Mouse (Mus musculus) limb, embryonic 15.5 days (tissue): ENCODE measurements around the gene Gdpd3. TPM values are rescaled to one million over a fixed set of nuclear protein-coding genes. Genes with fewer than 3 reads are reported as not detected.

ENCODE experiments used
- ATAC-seq: fragments of 200-750 bp; cut with Nextera tagmentation; 2 replicates; pipeline ENCODE4 v1.8.0; 2017; ENCODE audit warnings: low read depth, moderate TSS enrichment; ENCODE audit not compliant: insufficient number of reproducible peaks, low FRiP score, low TSS enrichment
- H3K27ac ChIP-seq: fragments of 300-500 bp; sonication (generic); 2 replicates; pipeline ENCODE4 v1.5.1; 2015; ENCODE audit warnings: moderate library complexity, mild to moderate bottlenecking, inconsistent platforms
- H3K27me3 ChIP-seq: fragments of 300-500 bp; sonication (generic); 2 replicates; pipeline ENCODE4 v1.6.1; 2015; ENCODE audit warnings: inconsistent platforms
- H3K36me3 ChIP-seq: fragments of 300-500 bp; sonication (generic); 2 replicates; pipeline ENCODE4 v1.6.1; 2015; ENCODE audit warnings: inconsistent platforms
- H3K4me1 ChIP-seq: fragments of 300-500 bp; sonication (generic); 2 replicates; pipeline ENCODE4 v1.6.1; 2015; ENCODE audit warnings: inconsistent platforms
- H3K4me2 ChIP-seq: fragments of 300-500 bp; sonication (generic); 2 replicates; pipeline ENCODE4 v1.6.1; 2015; ENCODE audit warnings: mild to moderate bottlenecking, inconsistent platforms
- H3K4me3 ChIP-seq: fragments of 300-500 bp; sonication (generic); 2 replicates; pipeline ENCODE4 v1.5.1; 2015; ENCODE audit warnings: mild to moderate bottlenecking, inconsistent platforms
- H3K9ac ChIP-seq: fragments of 300-500 bp; sonication (generic); 2 replicates; pipeline ENCODE4 v1.6.1; 2015; ENCODE audit warnings: inconsistent platforms
- H3K9me3 ChIP-seq: fragments of 300-500 bp; sonication (generic); 2 replicates; pipeline ENCODE4 v1.6.1; 2016; ENCODE audit warnings: inconsistent platforms
- WGBS: fragments of 180-500 bp; shearing (Covaris S2); methylation state at CpG from one replicate; pipeline ENCODE4 v1.1.7; 2015; 5-methylcytosine and 5-hydroxymethylcytosine counted together
- polyA plus RNA-seq: library from polyadenylated mRNA; unstranded; fragments of >200 nt; fragmentation: Nextera tagmentation; extraction: Ambion mirVana; gene quantifications from 2 replicates; pipeline ENCODE4 v1.2.1, GENCODE M21; 2015

Gdpd3 gene
- polyA plus RNA-seq, 1 experiment from 2014 or later: 17.7 TPM

- H3K4me1 ChIP-seq: 0 out of 2 replicates have a peak, but pooled peaks cover 8% of the 10 kb centered on the region
- H3K4me2 ChIP-seq: no peak overlapping the region
- H3K27ac ChIP-seq: no peak overlapping the region
- H3K9ac ChIP-seq: no peak overlapping the region
- ATAC-seq: no peak
- no peak overlapping the region for H3K4me3 ChIP-seq
- WGBS: 92% methylated on average over 13 of the region's 13 CpGs
- no peaks in the 10 kb centered on the region for H3K9me3 ChIP-seq
- H3K27me3 ChIP-seq: no peaks in the 10 kb centered on the region
- no peaks in the 10 kb centered on the region for H3K36me3 ChIP-seq
These were observed 24.1 kb upstream of the Gdpd3 start for GRCm38 (mm10) chr7:126741964-126742482.

DNA sequence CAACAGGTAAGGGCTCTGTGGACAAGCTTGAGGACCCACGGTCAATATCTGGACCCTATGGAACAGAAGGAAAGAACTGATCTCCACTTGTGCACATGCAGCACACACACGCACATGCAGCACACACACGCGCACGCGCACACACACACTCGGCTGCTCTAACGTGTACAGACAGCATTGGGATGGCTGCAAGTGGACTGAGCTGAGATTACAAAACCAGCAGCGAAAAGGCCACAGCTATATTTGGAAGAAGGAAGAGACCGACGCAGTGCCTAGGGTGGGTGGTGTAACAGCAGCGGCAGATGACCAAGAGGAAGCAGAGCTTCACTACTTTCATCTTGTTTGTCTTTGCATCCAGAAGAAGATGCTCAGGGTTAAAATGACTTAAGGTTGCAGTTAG lies 20.1 kb upstream of the Gdpd3 start:
- no peak overlapping the region for H3K4me3 ChIP-seq
- H3K36me3 ChIP-seq: no peaks in the 10 kb centered on the region
- no peak for ATAC-seq
- no peak overlapping the region for H3K9ac ChIP-seq
- no peak overlapping the region for H3K4me2 ChIP-seq
- WGBS: 83% methylated on average over 12 of the region's 12 CpGs
- 0 out of 2 replicates have a peak, but pooled peaks cover 8% of the 10 kb centered on the region for H3K4me1 ChIP-seq
- no peaks in the 10 kb centered on the region for H3K27me3 ChIP-seq
- no peaks in the 10 kb centered on the region for H3K9me3 ChIP-seq
- no peak overlapping the region for H3K27ac ChIP-seq

GRCm38 (mm10) chr7:126746798-126747197 lies 19.3 kb upstream of the Gdpd3 start:
- no peak overlapping the region for H3K4me3 ChIP-seq
- no peak for ATAC-seq
- WGBS: 22% methylated on average over 6 of the region's 6 CpGs

GRCm38 (mm10) chr7:126748824-126749223 lies 17.3 kb upstream of the Gdpd3 start:
- Histone ChIP-seq H3K27me3 (no peaks in the 10 kb centered on the region), H3K9ac (no peak overlapping the region), H3K36me3 (no peaks in the 10 kb centered on the region), H3K4me1 (0 out of 2 replicates have a peak, but pooled peaks cover 8% of the 10 kb centered on the region), H3K9me3 (no peaks in the 10 kb centered on the region), H3K4me3 (no peak overlapping the region), H3K4me2 (no peak overlapping the region), H3K27ac (no peak overlapping the region)
- no peak for ATAC-seq
- WGBS: 69% methylated on average over 7 of the region's 7 CpGs

More at GRCm38 (mm10) chr7:126746798-126747197, 19.3 kb upstream of the Gdpd3 start:
- H3K9me3 ChIP-seq: no peaks in the 10 kb centered on the region
- H3K27ac ChIP-seq: no peak overlapping the region
- 0 out of 2 replicates have a peak, but pooled peaks cover 8% of the 10 kb centered on the region for H3K4me1 ChIP-seq
- H3K36me3 ChIP-seq: no peaks in the 10 kb centered on the region
- H3K4me2 ChIP-seq: no peak overlapping the region
- H3K27me3 ChIP-seq: no peaks in the 10 kb centered on the region
- H3K9ac ChIP-seq: no peak overlapping the region

- Histone ChIP-seq H3K27me3 (no peaks in the 10 kb centered on the region), H3K36me3 (no peaks in the 10 kb centered on the region), H3K4me2 (no peak overlapping the region), H3K4me3 (no peak overlapping the region), H3K4me1 (0 out of 2 replicates have a peak, but pooled peaks cover 8% of the 10 kb centered on the region), H3K27ac (no peak overlapping the region), H3K9me3 (no peaks in the 10 kb centered on the region), H3K9ac (no peak overlapping the region)
- no peak for ATAC-seq
- 93% methylated on average over 17 of the region's 17 CpGs for WGBS
These were observed 16.4 kb upstream of the Gdpd3 start for GRCm38 (mm10) chr7:126749582-126750343.

- H3K4me3 ChIP-seq: no peak overlapping the region
- peaks cover 6% of the 10 kb centered on the region for H3K4me1 ChIP-seq
- peak overlapping the region; percentile 7; the same call in 1 of the 2 replicates for H3K4me2 ChIP-seq
- peak; percentile 52 for ATAC-seq
- H3K9me3 ChIP-seq: no peaks in the 10 kb centered on the region
- H3K27ac ChIP-seq: peak overlapping the region; percentile 65
- under 1% methylated on average over 9 of the region's 9 CpGs for whole genome bisulfite sequencing
- H3K27me3 ChIP-seq: no peaks in the 10 kb centered on the region
- no peak overlapping the region for H3K9ac ChIP-seq
- H3K36me3 ChIP-seq: no peaks in the 10 kb centered on the region
These were observed 11.3 kb upstream of the Gdpd3 start for GRCm38 (mm10) chr7:126754866-126755265.

- no peak overlapping the region for H3K4me2 ChIP-seq
- no peak overlapping the region for H3K9ac ChIP-seq
- ATAC-seq: no peak
- peaks cover 8% of the 10 kb centered on the region for H3K36me3 ChIP-seq
- no peaks in the 10 kb centered on the region for H3K9me3 ChIP-seq
- H3K4me1 ChIP-seq: peaks cover 40% of the 10 kb centered on the region
- H3K27ac ChIP-seq: no peak overlapping the region
- WGBS: 60% methylated on average over 7 of the region's 7 CpGs
- no peaks in the 10 kb centered on the region for H3K27me3 ChIP-seq
- H3K4me3 ChIP-seq: no peak overlapping the region
These were observed 7.6 kb upstream of the Gdpd3 start for GRCm38 (mm10) chr7:126758539-126758938.

DNA sequence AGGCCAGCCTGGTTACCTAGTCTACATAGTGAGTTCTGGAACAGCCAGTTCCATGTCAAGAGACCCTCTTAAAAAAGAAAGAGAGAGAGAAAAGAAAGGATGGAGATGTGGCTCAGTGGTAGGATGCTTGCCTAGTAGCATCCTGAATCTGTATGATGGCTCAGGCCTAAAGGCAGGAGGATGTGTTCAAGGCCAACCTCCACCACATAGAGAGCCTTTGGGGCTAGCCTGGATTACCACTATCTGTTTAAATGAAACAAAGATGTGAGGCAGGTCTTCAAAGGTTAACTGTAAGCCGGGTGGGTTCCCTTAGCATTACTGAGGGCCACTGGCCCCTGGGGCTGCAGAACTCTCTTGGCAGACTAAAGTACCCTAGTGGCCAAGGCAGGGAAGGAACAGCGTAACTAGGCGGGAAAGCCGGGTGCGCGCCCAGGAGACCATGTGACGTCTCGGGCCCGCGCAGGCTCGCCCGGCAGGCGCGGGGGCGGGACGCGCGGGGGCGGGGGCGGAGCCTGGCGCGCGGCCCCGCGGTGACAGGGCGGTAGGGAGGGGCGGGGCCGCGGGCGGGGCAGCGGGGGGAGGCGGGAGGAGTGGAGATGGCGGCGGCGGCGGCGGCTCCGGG lies 7.0 kb upstream of the Gdpd3 start, which contains the start of gene Mapk3:
Mapk3 (plus strand) TSS at position 552 of the 622 bp plus-strand sequence.
- Histone ChIP-seq H3K4me1 (peaks cover 40% of the 10 kb centered on the region), H3K9ac (peak within 1 kb of the TSS; percentile 78), H3K4me3 (peak within 1 kb of the TSS; percentile 78), H3K4me2 (peak within 1 kb of the TSS; percentile 90), H3K36me3 (peaks cover 14% of the 10 kb centered on the region), H3K27ac (peak within 1 kb of the TSS; percentile 89), H3K27me3 (no peaks in the 10 kb centered on the region), H3K9me3 (no peaks in the 10 kb centered on the region)
- under 1% methylated on average over 34 of the region's 38 CpGs for WGBS
- ATAC-seq: peak; percentile 49

GRCm38 (mm10) chr7:126759672-126760390 lies 6.3 kb upstream of the Gdpd3 start:
- peak overlapping the region; percentile 90 for H3K4me2 ChIP-seq
- H3K4me1 ChIP-seq: peaks cover 40% of the 10 kb centered on the region
- H3K4me3 ChIP-seq: peak overlapping the region; percentile 78
- H3K9me3 ChIP-seq: no peaks in the 10 kb centered on the region
- peak overlapping the region; percentile 89 for H3K27ac ChIP-seq
- H3K27me3 ChIP-seq: no peaks in the 10 kb centered on the region
- under 1% methylated on average over 23 of the region's 24 CpGs for WGBS
- peaks cover 20% of the 10 kb centered on the region for H3K36me3 ChIP-seq
- peak overlapping the region; percentile 78 for H3K9ac ChIP-seq
- ATAC-seq: no peak; the same call in none of the 2 replicates

DNA sequence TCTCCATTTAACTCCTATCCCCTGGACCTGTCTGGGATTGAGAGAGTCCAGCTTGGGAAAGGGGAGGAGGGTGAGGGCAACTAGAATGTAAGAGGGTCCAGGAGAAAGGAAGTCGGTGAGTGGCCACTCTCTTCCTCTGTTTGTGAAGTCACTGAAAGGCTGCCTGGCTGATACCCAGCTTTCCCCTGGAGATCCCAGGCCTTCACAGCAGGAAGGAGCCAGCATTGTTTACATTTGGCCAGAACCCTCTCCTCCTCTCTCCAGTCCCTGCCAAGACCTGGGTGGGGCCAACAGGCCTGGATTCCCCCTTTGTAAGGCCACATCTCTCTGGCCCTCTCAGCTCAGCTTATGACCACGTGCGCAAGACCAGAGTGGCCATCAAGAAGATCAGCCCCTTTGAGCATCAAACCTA lies 5.7 kb upstream of the Gdpd3 start:
- Histone ChIP-seq H3K27me3 (no peaks in the 10 kb centered on the region), H3K9me3 (no peaks in the 10 kb centered on the region), H3K9ac (peak overlapping the region; percentile 78), H3K4me1 (peaks cover 36% of the 10 kb centered on the region), H3K36me3 (peaks cover 26% of the 10 kb centered on the region), H3K4me2 (peak overlapping the region; percentile 90), H3K27ac (peak overlapping the region; percentile 89), H3K4me3 (peak overlapping the region; percentile 78)
- WGBS: 22% methylated on average over 3 of the region's 3 CpGs
- ATAC-seq: no peak; the same call in 1 of the 2 replicates

GRCm38 (mm10) chr7:126760956-126761355 lies 5.2 kb upstream of the Gdpd3 start:
- no peak for ATAC-seq
- Histone ChIP-seq H3K27me3 (no peaks in the 10 kb centered on the region), H3K4me2 (peak overlapping the region; percentile 90), H3K9me3 (no peaks in the 10 kb centered on the region), H3K27ac (peak overlapping the region; percentile 89), H3K9ac (no peak overlapping the region), H3K36me3 (peaks cover 30% of the 10 kb centered on the region), H3K4me1 (peaks cover 36% of the 10 kb centered on the region), H3K4me3 (peak overlapping the region; percentile 78)
- 65% methylated on average over 4 of the region's 4 CpGs for WGBS
